9 mouse cellular contexts compared by ENCODE assay signal in the genomic region with DNA sequence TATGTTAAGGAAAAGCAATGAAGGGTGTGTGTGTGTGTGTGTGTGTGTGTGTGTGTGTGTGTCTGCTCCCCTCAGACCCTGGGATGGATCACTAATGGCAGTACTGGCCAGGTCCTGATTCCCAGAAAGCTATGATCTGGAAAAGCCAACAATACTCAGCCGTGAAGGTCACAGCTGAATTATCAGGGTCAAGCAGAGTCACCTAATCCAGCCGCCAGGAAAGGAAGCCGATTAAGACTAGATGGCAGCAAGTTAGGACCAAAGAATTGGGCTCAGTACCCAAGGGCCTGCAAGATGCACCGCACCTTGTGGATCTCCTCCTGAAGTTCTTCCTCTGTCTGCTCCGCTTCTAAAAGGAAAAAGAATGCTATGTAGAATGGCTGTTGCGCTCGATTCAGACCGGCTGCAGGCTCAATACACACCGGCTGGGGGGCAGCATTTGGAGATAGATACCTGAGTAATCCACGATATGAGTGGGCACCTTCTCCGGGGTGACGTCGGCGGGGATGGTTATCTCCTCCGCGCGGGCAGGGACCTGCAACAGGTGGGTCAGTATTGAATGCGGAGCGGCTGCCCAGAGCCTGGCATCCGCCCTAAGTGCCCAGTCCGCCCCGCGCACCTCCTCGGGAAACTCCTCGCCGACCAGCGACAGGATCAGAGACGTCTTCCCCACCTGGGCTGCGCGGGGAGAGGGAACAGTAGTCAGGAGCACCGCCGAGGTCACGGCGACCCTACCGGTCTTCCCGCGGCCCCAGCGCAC. TPM values are rescaled to one million over a fixed set of nuclear protein-coding genes. Genes with fewer than 3 reads are reported as not detected.
DNase-seq lines count a peak whose midpoint lies in the region; ATAC-seq lines count a peak whose summit lies in the region.
"Had no signal": no experiment of that assay in that cellular context is flagged by ENCODE, and none has a peak within 500 bp of the region (broad histone marks: within the 10 kb centered on the region; RNA-seq: fewer than 3 reads in every experiment).

No protein-coding gene starts in this region.

- peaks cover 15% of the 10 kb centered on the region for H3K4me1 ChIP-seq in hindbrain, embryonic 16.5 days (ENCODE audit: control insufficient read depth, insufficient read depth, low read depth, low read length)

- WGBS in hindbrain, embryonic 16.5 days: 3% methylated on average over 38 of the region's 38 CpGs

- H3K27ac ChIP-seq in hindbrain, embryonic 16.5 days (ENCODE audit: low read depth, low read length): peak overlapping the region; percentile 78

- peak overlapping the region; percentile 87 for H3K4me3 ChIP-seq in hindbrain, embryonic 16.5 days (ENCODE audit: low read length)

- peak; percentile 49 for DNase-seq in adrenal gland, postnatal 14 days
- no peak for DNase-seq in adrenal gland, postnatal 4 days (ENCODE audit: low spot score in 2 of 2)
- DNase-seq in right cerebral cortex, postnatal 14 days: peak; percentile 42
- DNase-seq in right cerebral cortex, adult 18-20 months: no peak
- DNase-seq in right cerebral cortex, postnatal 36 days (ENCODE audit: low spot score in 2 of 2): no peak
- no peak for DNase-seq in urinary bladder, adult 2 months (ENCODE audit: low spot score)

- peak overlapping the region; percentile 87 for H3K9ac ChIP-seq in hindbrain, embryonic 16.5 days (ENCODE audit: low read depth, low read length)

- H3K9me3 ChIP-seq in hindbrain, embryonic 16.5 days (ENCODE audit: control insufficient read depth, low read length): no peaks in the 10 kb centered on the region

- ATAC-seq in hindbrain, embryonic 16.5 days: peak; percentile 59
- ATAC-seq in megakaryocyte, adult 5-6 weeks (ENCODE audit: poor library complexity, severe bottlenecking): peak; percentile 16; the same call in 1 of the 2 replicates

- peak overlapping the region; percentile 95 for H3K4me2 ChIP-seq in hindbrain, embryonic 16.5 days (ENCODE audit: low read length)

- H3K27me3 ChIP-seq in hindbrain, embryonic 16.5 days (replicated peaks; ENCODE audit: control insufficient read depth, insufficient read depth, low read length): no peaks in the 10 kb centered on the region

- peaks cover 43% of the 10 kb centered on the region for H3K36me3 ChIP-seq in hindbrain, embryonic 16.5 days (ENCODE audit: control insufficient read depth, insufficient read depth, low read length)

RNA-seq across cellular contexts. Expression of gene Rhot2, which starts 0.8 kb away (rescaled TPM):
- total RNA-seq in adrenal gland, postnatal 14 days (2021): 95.9 and 108 TPM in 2 replicates
- 10 to 100 TPM; 89.6 to 95.0 TPM for total RNA-seq in adrenal gland, postnatal 4 days (2021)
- polyA plus RNA-seq in hindbrain, embryonic 16.5 days (2015; fragmentation: Nextera tagmentation; extraction: Ambion mirVana): 16.9 and 20.3 TPM in 2 replicates
- 14.0 and 15.6 TPM in 2 replicates for total RNA-seq in megakaryocyte, adult 5-6 weeks (2015)
- total RNA-seq in megakaryocyte, adult 5-6 weeks (2017): 13.9 and 30.4 TPM in 2 replicates
- 52.4 and 62.0 TPM in 2 replicates for polyA plus RNA-seq in urinary bladder, adult 2 months (2012; rRNA removed)

RNA-seq across cellular contexts. Expression of gene Gm20683, which starts 2.3 kb away (rescaled TPM):
- 10.9 and 11.8 TPM in 2 replicates for total RNA-seq in adrenal gland, postnatal 14 days (2021)
- 10 to 100 TPM; 13.2 to 15.5 TPM for total RNA-seq in adrenal gland, postnatal 4 days (2021)
- polyA plus RNA-seq in hindbrain, embryonic 16.5 days (2015; fragmentation: Nextera tagmentation; extraction: Ambion mirVana): 14.8 and 15.4 TPM in 2 replicates
- total RNA-seq in megakaryocyte, adult 5-6 weeks (2015): 0.07 TPM in 1 of 2 replicates, not detected in the other
- 0.33 TPM in 1 of 2 replicates, not detected in the other for total RNA-seq in megakaryocyte, adult 5-6 weeks (2017)
- polyA plus RNA-seq in urinary bladder, adult 2 months (2012; rRNA removed): 16.8 and 20.6 TPM in 2 replicates
- total RNA-seq: common myeloid progenitor, adult 5-6 weeks had no signal

RNA-seq across cellular contexts. Expression of gene Rhbdl1, which starts 6.7 kb away (rescaled TPM):
- 12.9 and 14.9 TPM in 2 replicates for total RNA-seq in adrenal gland, postnatal 14 days (2021)
- 10 to 100 TPM; 19.3 to 21.4 TPM for total RNA-seq in adrenal gland, postnatal 4 days (2021)
- polyA plus RNA-seq in hindbrain, embryonic 16.5 days (2015; fragmentation: Nextera tagmentation; extraction: Ambion mirVana): 61.6 and 73.4 TPM in 2 replicates
- 0.98 and 1.4 TPM in 2 replicates for total RNA-seq in megakaryocyte, adult 5-6 weeks (2015)
- total RNA-seq in megakaryocyte, adult 5-6 weeks (2017): 0.55 and 0.69 TPM in 2 replicates
- polyA plus RNA-seq in urinary bladder, adult 2 months (2012; rRNA removed): 20.7 and 27.5 TPM in 2 replicates

RNA-seq across cellular contexts. Expression of gene Stub1, which starts 10.6 kb away (rescaled TPM):
- total RNA-seq in adrenal gland, postnatal 14 days (2021): 149 and 160 TPM in 2 replicates
- 100 to 1,000 TPM; 210 to 213 TPM for total RNA-seq in adrenal gland, postnatal 4 days (2021)
- 397 and 428 TPM in 2 replicates for polyA plus RNA-seq in hindbrain, embryonic 16.5 days (2015; fragmentation: Nextera tagmentation; extraction: Ambion mirVana)
- total RNA-seq in megakaryocyte, adult 5-6 weeks (2015): 48.4 and 54.7 TPM in 2 replicates
- 62.6 and 67.6 TPM in 2 replicates for total RNA-seq in megakaryocyte, adult 5-6 weeks (2017)
- polyA plus RNA-seq in urinary bladder, adult 2 months (2012; rRNA removed): 209 and 230 TPM in 2 replicates

RNA-seq across cellular contexts. Expression of gene Jmjd8, which starts 15.1 kb away (rescaled TPM):
- 68.2 and 71.0 TPM in 2 replicates for total RNA-seq in adrenal gland, postnatal 14 days (2021)
- 10 to 100 TPM; 72.9 to 81.8 TPM for total RNA-seq in adrenal gland, postnatal 4 days (2021)
- polyA plus RNA-seq in hindbrain, embryonic 16.5 days (2015; fragmentation: Nextera tagmentation; extraction: Ambion mirVana): 51.0 and 55.4 TPM in 2 replicates
- 6.0 and 7.7 TPM in 2 replicates for total RNA-seq in megakaryocyte, adult 5-6 weeks (2015)
- total RNA-seq in megakaryocyte, adult 5-6 weeks (2017): 10.6 and 14.4 TPM in 2 replicates
- polyA plus RNA-seq in urinary bladder, adult 2 months (2012; rRNA removed): 55.9 and 60.7 TPM in 2 replicates

Comparison
In these comparisons a context has a peak if more than half of its experiments do, and no peak if none do; other contexts are left out.
1. DNase-seq: peak in adrenal gland, postnatal 14 days (single experiment) and right cerebral cortex, postnatal 14 days (single experiment); none in adrenal gland, postnatal 4 days (0 of 2), right cerebral cortex, adult 18-20 months (single experiment), right cerebral cortex, postnatal 36 days (0 of 2) and urinary bladder, adult 2 months (single experiment).